Mouse (Mus musculus) cortical plate, adult 2 months (tissue): ENCODE measurements at regions not wholly inside any gene's neighbourhood (a gene's known extent, or its start where the extent isn't known, plus 50 kb on each side); places are given as distances from the start of the nearest gene placed in this dataset.

Experiments
- H3K27ac ChIP-seq: fragments of 200-500 bp; 2 replicates; pipeline ENCODE4 v1.5.1; 2012; ENCODE audit warnings: low read length, control low read depth, inconsistent platforms; ENCODE audit not compliant: insufficient read depth
- H3K4me1 ChIP-seq: fragments of 200-500 bp; 2 replicates; pipeline ENCODE4 v1.6.1; 2011; ENCODE audit warnings: low read length; ENCODE audit not compliant: control insufficient read depth, insufficient read depth
- H3K4me3 ChIP-seq: fragments of 200-500 bp; 2 replicates; pipeline ENCODE4 v1.5.1; 2011; ENCODE audit warnings: mild to moderate bottlenecking, low read length, control low read depth; ENCODE audit not compliant: insufficient read depth
- CTCF ChIP-seq: fragments of 200-500 bp; IDR thresholded peaks from 2 replicates; pipeline ENCODE4 v1.5.1; 2011; ENCODE audit warnings: mild to moderate bottlenecking, control low read depth, low read length; ENCODE audit not compliant: insufficient read depth; ENCODE audit errors: extremely low read depth
- POLR2A ChIP-seq: fragments of 200-500 bp; IDR thresholded peaks from 2 replicates; pipeline ENCODE4 v1.6.1; 2011; ENCODE audit warnings: mild to moderate bottlenecking, low read length, control low read depth; ENCODE audit not compliant: insufficient read depth; ENCODE audit errors: extremely low read depth

DNA sequence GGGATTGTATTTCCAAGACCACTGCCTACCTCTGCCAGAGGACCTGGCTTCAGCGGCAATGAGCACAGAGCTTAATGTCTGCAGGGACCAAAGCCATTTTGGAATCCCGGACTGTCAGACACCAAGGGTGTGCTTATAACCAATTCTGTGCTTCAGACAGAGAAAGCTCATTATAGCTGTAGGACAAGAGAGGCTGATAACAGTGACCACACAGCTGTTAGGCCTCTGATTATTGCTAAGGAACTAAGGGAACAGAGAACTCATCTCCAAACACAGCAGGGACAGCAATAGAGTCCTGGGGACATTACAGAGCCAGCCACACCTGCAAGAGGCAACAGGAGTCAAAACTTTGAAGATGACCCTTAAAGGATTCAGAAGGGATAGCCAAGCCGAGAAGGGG, 76.0 kb downstream of the Pja1 start:
- TF ChIP-seq POLR2A (no peak), CTCF (no peak)
- Histone ChIP-seq H3K4me1 (no peaks in the 10 kb centered on the region), H3K4me3 (no peak overlapping the region), H3K27ac (no peak overlapping the region)

DNA sequence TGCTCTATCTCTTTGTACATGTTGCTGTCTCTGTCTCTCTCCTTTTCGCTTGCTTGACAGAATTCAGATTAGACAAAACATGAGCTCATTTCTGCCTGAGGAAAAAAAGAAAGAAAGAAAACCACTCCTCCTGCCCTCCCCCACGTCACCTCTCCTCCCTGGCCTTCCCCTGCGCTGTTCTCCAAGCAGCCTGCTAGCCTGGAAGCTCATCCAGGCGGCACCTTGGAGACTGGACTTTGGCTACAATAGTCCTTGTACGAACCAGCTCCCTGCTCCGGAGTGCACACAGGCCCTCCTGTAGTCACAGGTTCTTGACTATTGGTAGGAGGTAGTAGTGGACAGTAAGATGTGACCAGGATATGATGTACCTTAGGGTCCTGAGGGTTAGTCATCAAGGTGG, 79.4 kb downstream of the Pja1 start:
- H3K27ac ChIP-seq: no peak overlapping the region
- TF ChIP-seq CTCF: no peak
- no peak for TF ChIP-seq POLR2A
- H3K4me1 ChIP-seq: no peaks in the 10 kb centered on the region
- H3K4me3 ChIP-seq: no peak overlapping the region

- H3K27ac ChIP-seq: no peak overlapping the region
- no peaks in the 10 kb centered on the region for H3K4me1 ChIP-seq
- no peak overlapping the region for H3K4me3 ChIP-seq
- TF ChIP-seq POLR2A (no peak), CTCF (no peak)
Observed at GRCm38 (mm10) chrX:99390462-99390838, 80.6 kb downstream of the Pja1 start.

DNA sequence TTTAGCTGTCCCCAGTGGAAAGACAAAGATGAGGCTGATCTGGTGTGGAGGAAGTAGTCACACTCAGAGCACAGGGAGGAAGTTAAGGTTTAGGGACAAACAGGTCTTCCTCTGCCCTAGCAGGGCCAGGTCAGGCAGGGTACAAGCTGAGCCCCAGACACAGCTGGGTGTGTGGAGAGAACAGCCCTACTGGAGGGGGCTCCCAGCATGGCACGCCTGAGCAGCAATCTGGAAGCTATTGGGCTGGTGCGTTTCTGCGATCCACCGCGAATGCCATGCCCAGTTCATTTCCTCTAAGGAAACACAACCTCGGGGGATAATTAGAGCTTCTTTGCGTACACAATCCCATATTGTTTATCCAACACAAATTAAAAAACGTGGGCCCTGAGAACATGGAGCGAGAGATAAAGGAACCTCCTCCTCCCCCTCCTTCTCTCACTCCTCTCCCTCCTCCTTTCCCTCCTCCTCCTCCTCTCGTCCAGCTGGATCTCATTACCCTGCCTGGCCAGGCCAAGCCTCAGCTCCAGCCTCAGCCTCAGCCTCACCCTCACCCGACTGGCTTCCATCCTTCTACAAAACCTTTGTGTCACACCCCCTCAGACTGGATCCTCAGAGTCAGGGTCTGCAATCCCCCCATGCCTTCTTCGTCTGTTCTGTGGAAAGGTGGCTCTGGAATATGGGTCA, 81.2 kb downstream of the Pja1 start:
- H3K4me3 ChIP-seq: no peak overlapping the region
- H3K4me1 ChIP-seq: no peaks in the 10 kb centered on the region
- no peak for TF ChIP-seq CTCF
- TF ChIP-seq POLR2A: no peak
- H3K27ac ChIP-seq: no peak overlapping the region

GRCm38 (mm10) chrX:99370711-99371110, 100.4 kb downstream of the Pja1 start:
- TF ChIP-seq CTCF (no peak), POLR2A (no peak)
- Histone ChIP-seq H3K4me1 (no peaks in the 10 kb centered on the region), H3K27ac (no peak overlapping the region), H3K4me3 (no peak overlapping the region)

DNA sequence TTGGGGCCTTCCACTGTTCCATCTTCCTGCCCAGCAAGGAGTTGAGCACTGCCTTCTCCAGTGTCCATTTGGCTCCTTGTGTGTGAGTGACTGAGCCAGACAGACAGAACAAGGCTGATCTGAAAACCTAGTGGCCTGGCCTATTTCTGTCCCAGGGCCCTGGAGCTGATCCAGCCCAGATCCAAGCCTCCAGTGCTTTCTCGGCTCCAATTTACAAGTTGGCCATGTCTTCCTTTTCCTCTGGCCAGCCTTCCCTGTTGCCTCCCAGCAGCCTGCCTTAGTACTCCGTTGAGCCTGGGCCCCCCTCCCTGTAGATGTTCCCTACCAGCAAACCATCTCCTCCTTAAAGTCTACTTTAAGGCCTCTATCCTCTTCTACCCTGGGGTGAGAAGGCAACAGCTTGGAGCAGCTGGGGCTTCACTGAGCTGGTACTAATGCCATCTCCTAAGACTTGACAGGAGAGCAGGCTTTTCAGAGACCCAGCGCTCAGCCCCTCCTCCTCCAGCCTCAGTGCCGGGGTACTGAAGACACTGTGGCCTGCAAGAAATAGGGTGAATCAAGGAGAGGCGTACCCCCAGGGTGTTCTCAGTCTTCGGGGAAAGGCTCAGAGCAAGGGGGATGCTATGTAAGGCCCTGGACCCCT, 101.7 kb downstream of the Pja1 start:
- no peak overlapping the region for H3K4me3 ChIP-seq
- TF ChIP-seq POLR2A (no peak), CTCF (no peak)
- H3K27ac ChIP-seq: no peak overlapping the region
- H3K4me1 ChIP-seq: no peaks in the 10 kb centered on the region

DNA sequence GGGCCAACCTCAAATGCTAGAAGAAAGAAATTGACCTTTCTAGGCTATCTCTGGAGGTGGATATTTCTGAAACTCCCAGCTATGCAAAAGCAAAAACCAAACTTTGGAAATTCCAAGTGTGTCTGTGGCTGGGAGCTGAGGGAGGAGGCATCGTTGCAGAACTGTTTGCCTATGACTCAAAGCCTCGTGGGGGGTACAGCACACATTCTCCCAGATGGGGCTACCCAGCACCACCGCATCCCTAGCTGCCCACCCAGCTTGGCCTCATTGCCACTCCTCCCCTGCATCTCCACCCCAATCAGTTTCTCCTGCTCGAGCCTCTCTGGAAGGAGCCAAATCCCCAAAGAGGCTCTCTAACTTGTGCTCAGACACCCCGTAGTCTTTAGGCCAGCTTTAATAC, 107.0 kb downstream of the Pja1 start:
- Histone ChIP-seq H3K4me3 (no peak overlapping the region), H3K4me1 (peaks cover 2% of the 10 kb centered on the region; the same call in 1 of the 2 replicates), H3K27ac (no peak overlapping the region)
- no peak for TF ChIP-seq CTCF
- TF ChIP-seq POLR2A: no peak

GRCm38 (mm10) chrX:99360095-99360890, 110.8 kb downstream of the Pja1 start:
- TF ChIP-seq CTCF: no peak
- TF ChIP-seq POLR2A: no peak
- H3K4me3 ChIP-seq: no peak overlapping the region
- H3K4me1 ChIP-seq: peaks cover 2% of the 10 kb centered on the region; the same call in 1 of the 2 replicates
- H3K27ac ChIP-seq: no peak overlapping the region

DNA sequence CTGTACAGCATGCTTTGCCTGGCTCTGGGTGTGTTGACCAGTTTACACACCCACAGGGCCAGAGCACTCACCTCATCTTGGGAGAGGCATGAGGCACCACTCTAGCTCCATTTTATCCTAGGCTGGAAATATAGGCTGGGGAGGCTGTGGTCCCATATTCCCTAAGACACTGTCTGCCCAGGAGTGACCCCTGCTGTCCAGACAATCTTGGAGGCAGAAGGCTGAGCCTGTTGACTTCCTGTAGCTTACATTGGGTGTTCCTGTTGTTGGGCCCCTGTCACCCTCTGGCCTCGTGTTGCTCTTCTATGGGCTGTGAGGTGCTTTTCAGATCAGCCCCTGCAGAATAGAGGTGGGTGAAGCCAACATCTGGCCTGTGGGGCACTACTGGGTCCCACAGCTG, 112.3 kb downstream of the Pja1 start:
- TF ChIP-seq POLR2A (no peak), CTCF (no peak)
- Histone ChIP-seq H3K4me3 (no peak overlapping the region), H3K4me1 (peaks cover 2% of the 10 kb centered on the region), H3K27ac (no peak overlapping the region)

DNA sequence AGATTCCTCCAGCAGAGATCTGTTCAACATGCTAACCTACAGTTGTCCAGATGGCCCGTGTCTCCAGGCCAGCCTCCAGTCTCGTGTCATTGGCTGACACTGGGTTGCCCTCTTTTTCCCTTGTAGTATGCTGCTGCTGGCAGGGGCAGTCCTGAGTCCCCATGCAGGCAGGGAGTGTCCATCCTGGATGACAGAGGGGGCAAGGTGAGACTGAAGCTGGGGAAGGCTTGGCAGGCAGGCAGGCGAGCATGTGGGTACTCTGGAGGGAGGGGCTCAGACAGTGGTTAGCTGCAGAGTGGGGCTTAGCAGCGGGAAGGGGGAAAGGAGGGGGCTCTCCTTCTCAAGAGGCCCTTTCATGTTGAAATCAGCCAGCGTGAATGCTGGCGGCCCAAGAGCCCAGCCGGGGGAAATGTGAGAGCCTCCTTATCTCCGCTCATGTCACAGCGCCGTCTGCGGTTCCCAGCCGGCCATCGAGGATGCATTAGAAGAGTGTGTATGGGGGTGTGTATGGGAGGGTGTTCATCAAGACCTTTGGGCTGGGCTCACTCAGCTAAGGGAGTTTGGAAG, 112.9 kb downstream of the Pja1 start:
- Histone ChIP-seq H3K27ac (no peak overlapping the region), H3K4me1 (peaks cover 2% of the 10 kb centered on the region), H3K4me3 (no peak overlapping the region)
- TF ChIP-seq CTCF (no peak), POLR2A (no peak)
